Mouse (Mus musculus): ENCODE data around the gene Ubtf.
"Not testable (repeated sequence)": the region's sequence is repeated elsewhere in the genome, so short reads cannot be mapped to it uniquely, and the experiment has no call there.

Gene Ubtf

DNA sequence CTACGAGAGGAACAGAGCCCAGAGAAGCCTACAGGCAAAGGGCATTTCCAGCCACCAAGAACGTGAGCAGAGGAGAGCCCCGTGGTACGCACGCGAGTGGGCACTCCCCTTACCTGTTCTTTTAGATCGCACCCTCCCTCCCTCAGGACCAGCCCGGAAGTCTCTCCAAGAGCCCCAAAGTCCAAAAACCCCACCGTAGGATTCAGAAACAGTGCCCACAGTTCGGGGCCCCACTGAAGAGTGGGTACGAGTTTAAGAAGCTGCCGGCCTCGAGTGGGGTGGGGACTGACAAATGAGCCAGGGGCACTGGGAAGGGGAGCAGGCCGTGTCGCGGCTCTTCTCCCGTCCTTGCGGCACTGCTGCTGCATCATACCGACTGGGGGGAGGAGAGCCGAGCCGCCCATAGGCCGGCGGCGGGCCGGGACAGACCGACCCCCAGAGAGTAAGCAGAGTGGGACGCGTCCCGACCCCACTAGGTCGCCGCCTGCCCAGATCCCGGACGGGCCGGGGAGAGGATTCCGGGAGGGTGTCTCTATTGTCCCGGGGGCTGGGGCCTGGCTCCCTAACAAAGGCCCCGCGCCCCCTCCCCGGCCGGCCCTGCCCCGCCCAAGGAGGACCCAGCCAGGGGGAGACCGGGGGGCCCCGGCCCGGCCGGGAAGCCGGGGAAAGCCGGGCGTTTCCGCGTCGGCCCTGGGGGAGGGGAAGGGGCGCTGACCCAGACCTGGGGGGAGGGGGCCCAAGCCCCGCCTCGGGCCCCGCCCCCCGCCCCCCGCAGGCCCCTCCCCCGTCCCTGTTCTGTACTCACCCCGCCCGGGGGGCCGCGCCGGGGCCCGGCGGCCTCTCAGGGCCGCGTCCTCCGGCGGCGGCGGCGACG lies 23.7 kb downstream of the Ubtf start:
- no peak for ATAC-seq (ENCODE audit: low TSS enrichment)

DNA sequence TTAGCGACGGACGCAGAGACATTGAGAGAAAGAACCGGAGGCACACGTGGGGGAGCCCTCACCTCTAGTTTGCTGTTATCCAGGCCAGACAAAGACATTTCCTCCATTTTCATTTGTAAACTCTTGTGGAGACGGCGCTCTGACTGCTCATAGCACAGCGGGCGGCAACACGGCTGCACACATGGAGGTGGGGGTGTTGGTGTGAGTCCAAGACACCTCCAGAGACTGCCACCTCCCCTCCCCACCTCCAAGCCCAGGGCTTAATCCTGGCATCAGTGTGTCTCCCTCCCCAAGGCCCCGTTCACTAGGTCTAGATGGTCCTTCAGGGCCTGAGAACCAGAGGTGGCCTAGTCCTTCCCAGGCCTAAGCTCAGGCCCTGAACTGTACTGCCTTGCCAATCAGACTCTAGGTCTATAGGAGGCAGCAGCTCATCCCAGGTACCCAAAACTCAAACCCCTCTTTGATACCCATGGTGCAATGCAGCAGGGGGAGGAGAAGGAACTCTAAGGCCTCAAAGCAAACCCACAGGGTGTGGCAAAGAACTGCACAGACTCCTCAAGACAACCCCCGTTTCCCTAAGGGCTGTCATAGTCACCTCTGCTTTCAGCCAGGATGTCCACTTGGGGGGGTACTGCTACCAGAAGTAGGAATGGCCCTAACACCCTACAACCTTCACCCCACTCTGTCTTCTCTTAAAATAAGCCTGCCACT lies 24.5 kb downstream of the Ubtf start:
- peak; percentile 17; the same call in 1 of the 2 replicates for ATAC-seq (ENCODE audit: low TSS enrichment)

DNA sequence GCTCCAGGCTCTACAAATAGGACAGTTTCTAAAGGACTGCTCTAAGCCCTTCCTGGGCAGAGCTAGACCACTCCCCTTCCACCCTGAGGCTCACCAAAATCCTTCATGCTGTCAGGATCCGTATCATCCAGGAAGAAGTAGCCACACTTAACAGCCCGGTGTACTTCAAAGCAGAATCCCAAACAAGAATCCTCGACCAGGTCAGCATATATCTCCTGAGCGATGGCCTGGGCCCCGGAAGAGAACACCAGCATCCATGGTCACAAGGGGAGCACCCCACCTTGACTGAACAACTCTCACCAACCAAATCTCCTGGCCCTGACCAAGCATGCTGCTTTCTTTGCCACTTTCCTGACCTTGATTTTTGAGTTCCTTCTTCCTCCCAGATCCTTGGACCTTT lies 25.1 kb downstream of the Ubtf start:
- ATAC-seq (ENCODE audit: low TSS enrichment): no peak

DNA sequence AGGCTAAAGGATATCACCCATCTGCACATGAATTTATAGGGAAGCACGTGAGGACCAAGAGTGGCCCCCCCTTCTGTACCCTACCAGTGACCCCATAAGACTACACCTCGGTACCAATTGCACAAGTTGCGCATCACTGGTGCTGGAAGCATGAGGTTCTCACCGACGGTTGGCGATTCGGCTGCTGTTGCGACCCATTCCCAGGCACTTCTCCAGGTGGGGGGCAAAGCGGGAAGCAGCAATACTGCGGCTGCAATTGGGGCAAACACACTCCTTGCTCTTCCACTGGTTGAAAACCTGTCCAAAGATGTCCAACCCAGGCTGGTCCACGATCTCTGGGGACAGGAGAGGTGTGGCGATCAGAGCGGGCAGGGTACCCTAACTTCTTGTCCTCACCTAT lies 25.6 kb downstream of the Ubtf start:
- no peak for ATAC-seq (ENCODE audit: low TSS enrichment)

DNA sequence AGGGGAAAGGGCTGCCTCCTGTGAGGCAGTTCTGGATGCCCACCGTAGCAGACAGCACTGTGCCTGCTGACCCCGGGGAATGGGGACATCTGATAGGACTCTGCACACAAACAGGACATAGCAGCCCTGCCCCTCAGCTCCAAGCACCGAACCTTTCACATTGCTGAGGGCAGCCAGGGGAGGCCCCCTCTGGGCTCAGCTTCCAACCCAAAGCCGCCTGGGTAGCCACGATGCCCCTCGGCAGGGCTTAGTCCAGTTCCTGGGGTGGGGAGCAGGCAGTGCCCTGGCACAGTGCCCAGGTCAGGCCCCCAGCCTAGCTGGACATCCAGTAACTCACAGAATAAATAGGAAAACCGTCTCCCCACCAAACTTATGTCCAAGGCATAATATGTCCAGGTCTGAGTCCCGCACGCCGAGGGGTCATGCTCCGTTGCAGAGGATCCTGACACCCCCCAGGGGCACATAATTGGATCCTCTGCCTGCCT lies 28.4 kb downstream of the Ubtf start:
- ATAC-seq (ENCODE audit: low TSS enrichment): no peak

DNA sequence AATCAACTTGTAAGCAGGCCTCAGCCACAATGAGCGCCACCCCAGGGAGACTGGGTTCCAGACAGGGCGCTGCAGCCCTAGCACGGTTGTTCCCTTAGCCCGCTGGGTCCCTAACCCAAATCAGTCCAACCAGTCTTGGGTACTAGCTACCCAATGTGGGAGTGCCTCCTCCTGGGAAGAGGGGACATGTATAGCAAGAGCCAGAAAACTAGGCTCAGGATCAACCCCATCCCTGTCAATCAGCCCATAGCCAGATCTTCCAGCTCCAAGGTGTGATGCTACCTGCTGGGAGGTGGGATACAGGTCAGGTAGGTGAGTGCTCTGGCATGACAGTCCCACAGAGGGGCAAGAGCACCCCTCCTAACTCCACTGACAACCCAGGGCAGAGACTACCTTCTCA lies 29.4 kb downstream of the Ubtf start:
- no peak for ATAC-seq (ENCODE audit: low TSS enrichment)

DNA sequence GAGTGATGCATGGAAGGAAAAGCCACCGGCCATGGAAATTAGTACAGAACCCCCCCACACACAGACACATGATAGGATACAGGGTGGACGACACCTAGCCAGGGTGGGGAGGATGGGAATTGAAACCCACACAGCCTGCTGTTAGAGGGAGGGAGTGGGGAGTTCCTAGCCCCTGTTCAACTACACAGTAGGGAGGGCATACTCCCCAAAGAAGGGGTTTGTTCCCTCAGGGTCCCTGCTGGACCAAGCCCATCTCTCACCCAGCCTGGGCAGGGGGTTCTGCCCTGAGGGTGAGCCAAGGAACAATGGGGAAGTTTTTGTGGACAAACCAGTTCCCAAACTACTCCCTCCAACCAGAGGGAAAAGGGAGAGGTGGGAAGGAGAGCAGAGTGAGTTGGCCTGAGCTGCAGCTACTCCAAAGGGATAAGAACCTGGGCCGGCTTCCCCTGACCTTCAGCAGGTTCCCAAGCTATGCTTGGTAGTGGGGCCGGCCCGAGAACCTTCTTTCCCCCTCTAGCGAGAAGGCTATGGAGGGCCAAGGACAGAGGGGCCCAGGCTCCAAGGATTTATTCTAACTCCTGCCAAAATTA lies 29.9 kb downstream of the Ubtf start:
- ATAC-seq (ENCODE audit: low TSS enrichment): no peak

DNA sequence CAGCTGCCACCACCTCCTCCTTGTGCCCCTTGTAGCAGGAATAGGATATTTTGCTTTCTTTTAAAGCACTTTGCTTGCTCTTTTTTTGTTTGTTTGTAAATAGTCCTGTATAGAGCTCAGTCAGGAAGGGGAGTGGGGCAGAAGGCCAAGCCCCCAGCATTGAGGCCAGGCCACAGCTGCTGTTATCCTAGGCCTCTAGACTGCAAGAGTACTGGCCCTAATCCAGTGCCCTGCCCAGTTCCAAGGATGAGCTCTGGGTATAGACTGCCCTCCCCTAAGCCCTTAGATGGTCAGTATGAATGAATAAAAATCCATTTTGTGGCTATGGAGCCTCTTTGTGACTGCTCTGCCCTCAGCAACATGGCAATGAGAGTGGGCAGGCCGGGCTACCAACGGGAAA lies 30.6 kb downstream of the Ubtf start:
- ATAC-seq (ENCODE audit: low TSS enrichment): no peak

DNA sequence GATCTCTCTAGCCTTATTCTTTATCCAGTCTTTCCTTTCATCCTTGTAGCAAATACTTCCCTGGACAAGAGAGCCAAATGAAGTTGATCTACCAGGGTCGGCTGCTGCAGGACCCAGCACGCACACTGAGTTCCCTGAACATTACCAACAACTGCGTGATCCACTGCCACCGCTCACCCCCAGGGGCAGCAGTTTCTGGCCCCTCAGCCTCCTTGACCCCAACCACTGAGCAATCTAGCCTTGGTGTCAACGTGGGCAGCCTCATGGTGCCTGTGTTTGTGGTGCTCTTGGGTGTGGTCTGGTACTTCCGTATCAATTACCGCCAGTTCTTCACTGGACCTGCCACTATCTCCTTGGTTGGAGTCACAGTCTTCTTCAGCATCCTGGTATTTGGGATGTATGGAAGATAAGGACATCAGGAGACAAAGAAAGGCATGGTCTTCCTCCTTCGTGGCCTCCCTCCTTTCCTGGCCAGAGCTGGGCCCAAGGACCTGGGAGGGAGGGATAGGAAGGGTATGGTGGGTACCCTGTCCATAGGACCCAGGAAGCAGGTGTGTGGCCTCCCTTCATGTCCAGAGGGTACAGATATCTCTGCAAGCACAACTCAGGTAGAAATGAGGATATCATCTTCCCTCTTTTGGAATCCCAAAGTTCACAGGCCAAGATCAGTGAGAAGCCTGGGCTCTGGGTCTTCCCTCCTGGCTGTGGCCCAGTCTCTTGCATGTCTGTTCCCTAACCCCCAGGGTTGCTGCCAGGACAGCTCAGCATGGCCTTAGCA lies 31.3 kb downstream of the Ubtf start:
- no peak for ATAC-seq (ENCODE audit: low TSS enrichment)

DNA sequence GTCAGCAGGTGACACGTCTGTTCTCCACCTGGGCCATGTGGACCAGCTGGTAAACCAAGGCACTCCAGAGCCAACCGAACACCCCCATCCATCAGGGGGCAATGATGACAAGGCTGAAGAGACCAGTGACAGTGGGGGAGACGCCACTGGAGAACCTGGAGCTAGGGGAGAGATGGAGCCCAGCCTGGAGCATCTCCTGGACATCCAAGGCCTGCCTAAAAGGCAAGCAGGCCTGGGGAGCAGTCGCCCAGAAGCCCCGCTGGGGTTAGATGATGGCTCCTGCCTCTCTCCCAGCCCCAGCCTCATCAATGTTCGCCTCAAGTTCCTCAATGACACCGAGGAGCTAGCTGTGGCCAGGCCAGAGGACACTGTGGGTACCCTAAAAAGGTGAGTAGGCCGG lies 32.1 kb downstream of the Ubtf start:
- no peak for ATAC-seq (ENCODE audit: low TSS enrichment)

DNA sequence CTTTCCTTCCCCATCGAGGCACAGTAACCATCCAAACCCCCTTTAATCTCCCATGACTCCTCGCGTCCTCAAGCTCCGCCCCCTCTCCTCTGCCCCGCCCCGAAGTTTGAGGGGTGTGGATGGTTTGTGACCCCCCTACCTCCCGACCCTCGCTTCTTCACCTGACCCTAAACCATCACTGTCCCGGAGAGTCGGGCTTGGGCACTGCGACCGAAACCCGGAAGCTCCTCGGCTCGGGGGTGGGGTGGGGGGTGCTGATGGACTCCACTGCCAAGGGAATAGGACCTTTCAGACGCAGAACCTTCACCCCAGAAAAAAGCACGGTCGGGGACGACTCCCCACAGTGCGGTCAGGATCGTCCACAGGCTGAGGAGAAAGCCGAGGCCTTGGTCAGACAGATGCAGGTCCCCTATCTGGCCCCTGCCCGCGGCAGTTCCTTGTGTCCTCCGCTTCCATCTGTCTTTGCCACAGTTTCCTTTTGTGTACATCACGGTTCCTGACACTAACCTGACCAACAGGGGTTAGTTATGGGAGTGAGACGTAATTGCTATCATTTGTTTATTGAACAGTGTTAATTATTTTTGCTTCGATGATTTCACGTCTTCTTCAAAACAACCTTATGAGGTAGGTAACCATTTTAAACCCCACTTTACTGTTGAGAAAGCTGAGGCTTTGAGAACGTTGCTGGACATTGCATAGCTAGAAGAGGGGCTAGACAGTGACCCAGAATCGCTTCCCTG lies 34.3 kb downstream of the Ubtf start:
- ATAC-seq (ENCODE audit: low TSS enrichment): peak; percentile 35

DNA sequence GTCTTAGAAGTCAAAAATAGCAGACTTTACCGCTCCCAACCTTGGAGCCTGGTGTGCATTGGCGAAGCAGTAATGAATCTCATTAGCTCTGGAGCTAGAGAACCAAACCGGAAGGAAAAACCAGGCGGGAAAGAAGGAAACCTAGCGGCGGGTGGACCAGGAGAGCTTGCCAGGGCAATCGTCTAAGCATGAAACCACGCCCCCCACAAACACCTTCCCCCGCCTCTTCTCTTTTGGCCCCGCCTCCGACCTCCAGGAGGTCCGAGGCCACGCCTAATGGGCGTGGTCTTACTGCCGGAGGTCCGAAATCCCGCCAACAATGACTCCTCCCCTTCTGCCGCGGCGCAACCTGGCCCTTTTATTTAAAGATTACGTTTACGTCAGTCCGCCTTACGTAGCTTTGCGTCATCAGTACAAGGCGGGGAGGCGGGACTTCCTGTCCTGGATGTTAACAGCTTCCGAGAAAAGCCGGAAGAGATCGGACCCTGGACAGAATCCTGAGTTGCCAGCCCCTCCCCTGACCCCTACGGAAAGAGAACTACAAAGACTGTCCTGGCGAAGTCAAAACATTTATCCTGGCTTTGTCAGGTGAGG lies 34.9 kb downstream of the Ubtf start, which contains the start of gene Tmub2:
TSS of gene Tmub2 (plus strand) at position 431 of the 594 bp plus-strand sequence.
- ATAC-seq (ENCODE audit: low TSS enrichment): peak; percentile 89

DNA sequence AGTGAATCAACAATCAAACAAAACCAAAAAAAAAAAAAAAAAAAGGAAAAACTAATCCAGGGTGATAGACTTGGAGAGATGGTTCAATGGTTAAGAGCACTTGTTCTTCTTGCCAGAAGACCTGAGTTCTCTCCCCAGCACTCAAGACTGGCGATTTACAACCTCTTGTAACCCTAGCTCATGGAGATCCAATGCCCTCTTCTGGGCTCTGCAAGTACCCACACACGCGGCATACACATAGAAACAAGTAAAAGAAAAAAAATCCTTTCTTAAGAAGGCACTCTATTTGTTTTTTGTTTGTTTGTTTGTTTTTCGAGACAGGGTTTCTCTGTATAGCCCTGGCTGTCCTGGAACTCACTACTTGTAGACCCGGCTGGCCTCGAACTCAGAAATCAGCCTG lies 35.6 kb downstream of the Ubtf start:
- ATAC-seq (ENCODE audit: low TSS enrichment): no peak

DNA sequence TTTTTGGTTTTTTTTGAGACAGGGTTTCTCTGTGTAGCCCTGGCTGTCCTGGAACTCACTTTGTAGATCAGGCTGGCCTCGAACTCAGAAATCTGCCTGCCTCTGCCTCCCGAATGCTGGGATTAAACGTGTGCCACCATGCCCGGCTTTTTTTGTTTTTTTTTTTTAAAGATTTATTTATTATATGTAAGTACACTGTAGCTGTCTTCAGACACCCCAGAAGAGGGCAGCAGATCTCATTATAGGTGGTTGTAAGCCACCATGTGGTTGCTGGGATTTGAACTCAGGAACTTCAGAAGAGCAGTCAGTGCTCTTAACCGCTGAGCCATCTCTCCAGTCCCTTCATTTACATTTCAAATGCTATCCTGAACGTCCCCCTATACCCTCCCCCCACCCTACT lies 39.3 kb downstream of the Ubtf start:
- not testable (repeated sequence) for ATAC-seq (ENCODE audit: low TSS enrichment)

DNA sequence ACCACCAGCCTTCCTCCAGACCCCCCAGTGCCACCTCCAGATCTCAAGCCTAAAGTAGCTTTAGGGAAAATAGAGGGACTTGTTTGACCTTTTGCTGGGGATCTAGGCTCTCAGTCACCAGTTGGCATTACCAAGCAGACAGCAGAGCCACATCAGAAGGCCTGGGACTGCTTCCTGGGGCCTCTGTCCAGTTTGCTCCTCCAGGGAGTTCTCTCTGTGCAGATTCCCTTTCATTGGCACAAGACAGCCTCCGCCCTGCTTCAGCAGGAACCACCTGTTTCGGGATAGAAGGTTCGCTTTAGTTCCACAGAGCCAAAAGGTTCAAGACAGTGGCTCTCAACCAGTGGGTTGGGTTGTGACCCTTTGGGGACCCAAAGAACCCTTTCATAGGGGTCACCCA lies 39.9 kb downstream of the Ubtf start:
- no peak for ATAC-seq (ENCODE audit: low TSS enrichment)

DNA sequence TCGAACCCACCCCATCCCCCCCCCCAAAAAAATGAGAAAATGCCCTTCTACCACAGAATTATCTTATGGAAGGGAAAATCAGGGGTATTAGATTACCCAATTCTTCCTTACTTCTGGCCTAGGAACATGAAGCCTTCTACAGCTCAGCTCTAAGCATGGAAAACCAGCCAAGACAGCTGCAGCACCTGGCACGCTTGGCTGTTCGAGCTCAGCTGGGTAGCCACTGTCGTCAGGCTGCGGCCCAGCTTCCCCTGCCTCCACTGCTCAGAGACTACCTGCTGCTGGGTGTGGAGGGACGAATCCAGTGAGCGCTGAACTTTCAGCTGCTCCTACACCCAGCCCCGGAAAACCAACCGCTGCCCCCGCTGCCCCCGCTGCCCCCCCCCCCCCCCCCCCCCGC lies 41.8 kb downstream of the Ubtf start:
- ATAC-seq (ENCODE audit: low TSS enrichment): no peak

DNA sequence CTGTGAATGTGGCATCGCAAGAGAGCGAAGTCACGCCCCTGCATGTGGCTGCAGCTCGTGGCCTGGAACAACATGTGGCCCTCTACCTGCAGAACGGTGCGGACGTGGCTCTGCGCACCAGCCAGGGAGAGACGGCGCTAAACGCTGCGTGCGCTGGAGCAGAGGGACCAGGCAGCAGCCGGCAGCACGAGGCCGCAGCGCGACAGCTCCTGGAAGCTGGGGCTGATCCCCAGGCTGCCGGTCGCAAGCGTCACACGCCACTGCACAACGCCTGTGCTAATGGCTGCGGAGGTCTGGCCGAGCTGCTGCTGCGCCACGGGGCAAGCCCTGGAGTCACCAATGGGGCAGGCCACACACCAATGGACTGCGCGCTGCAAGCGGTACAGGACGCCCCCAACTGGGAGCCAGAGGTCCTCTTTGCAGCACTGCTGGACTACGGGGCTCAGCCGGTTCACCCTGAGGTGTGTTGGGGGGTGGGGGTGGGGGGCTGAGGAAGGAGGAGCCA lies 43.1 kb downstream of the Ubtf start:
- peak; percentile 52; the same call in 1 of the 2 replicates for ATAC-seq (ENCODE audit: low TSS enrichment)

DNA sequence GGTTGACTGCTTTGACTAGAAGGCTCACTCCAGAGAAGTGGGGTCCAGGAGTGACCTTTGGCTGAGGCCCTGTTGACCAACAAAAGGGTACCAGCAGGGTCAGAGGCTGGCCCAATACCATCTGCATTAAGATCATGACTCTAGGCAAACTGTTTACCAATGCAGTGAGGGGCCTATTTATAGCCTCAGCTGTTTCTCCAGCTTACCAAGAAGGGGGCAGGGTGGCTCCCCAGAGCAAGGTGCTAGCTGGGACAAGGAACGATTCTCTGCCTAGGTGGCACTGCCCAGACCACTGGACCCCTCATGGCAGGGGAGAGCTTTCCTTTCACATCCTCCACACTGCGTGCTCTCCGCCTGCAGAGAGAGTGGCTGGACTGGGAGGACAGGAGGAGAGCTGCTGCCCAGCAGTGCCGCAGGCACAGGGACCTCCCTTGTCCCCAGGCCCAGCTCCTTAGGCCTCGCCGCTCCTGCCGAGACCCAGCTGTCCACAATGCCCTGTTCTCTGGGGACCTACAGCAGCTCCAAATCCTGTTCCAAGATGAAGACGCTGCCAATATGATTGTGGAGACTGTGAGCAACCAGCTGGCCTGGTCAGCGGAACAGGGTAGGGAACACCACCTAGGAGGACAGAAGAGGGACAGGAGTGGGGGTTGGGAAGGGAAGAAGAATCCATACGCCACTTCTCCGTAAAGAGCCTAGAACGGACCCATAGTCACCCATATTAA lies 50.9 kb downstream of the Ubtf start, which contains the start of gene Asb16:
TSS of gene Asb16 (plus strand) at position 224 of the 725 bp plus-strand sequence.
- no peak for ATAC-seq (ENCODE audit: low TSS enrichment)

DNA sequence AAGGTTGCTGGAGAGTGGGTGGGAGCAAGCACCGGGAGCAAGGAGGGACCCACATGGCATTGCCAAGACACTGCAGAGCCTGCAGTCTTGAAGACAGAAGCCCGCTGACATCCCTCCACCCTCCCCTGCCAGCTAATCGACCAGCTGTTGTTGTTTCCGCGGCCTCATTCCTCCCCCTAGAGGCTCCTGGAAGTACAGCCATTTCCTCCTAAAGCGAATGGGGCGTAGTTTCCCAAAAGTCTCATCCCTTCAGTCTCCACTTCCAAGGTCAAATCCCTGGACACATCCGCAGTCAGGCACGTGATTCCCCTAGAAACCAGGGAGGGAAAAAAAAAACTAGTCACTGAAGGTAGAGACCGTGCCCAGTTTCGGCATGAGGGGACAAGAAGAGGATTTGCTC lies 52.1 kb downstream of the Ubtf start:
- ATAC-seq (ENCODE audit: low TSS enrichment): peak; percentile 91
